Mouse (Mus musculus) c-Kit-positive CD71-positive TER-119-positive erythroid progenitor cells, embryonic 14.5 days (primary cell): ENCODE data around the gene Mcfd2.
"Not testable (repeated sequence)": the region's sequence is repeated elsewhere in the genome, so short reads cannot be mapped to it uniquely, and the experiment has no call there.

Experiments used
- DNase-seq: peaks from one replicate; pipeline ENCODE4 v3.0.0-alpha.2; 2013; ENCODE audit warnings: low spot score

The Mcfd2 gene

DNA sequence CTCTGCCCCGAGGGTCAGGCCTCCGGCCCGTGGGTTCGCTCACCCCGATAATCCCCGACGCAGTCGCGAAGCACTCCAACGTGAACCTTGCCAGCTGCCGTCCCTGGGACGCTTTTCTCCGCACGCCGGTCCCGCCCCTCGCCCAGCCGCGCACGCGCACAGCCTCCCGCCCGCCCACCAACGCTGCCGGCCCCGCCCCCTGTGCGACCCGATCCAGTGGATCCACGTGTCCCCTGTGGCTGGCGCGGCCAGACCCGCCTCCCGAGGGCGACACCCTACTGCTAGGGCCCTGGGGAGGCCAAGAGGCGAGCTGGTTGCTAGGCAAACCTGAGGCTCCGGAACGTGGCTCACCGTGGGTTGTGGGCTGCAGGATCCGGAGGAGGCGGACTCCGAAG, at the start of gene Mcfd2:
Gene Mcfd2 (minus strand): TSS at position 144 of the 395 bp plus-strand sequence.
- DNase-seq, result peak; percentile 83

DNA sequence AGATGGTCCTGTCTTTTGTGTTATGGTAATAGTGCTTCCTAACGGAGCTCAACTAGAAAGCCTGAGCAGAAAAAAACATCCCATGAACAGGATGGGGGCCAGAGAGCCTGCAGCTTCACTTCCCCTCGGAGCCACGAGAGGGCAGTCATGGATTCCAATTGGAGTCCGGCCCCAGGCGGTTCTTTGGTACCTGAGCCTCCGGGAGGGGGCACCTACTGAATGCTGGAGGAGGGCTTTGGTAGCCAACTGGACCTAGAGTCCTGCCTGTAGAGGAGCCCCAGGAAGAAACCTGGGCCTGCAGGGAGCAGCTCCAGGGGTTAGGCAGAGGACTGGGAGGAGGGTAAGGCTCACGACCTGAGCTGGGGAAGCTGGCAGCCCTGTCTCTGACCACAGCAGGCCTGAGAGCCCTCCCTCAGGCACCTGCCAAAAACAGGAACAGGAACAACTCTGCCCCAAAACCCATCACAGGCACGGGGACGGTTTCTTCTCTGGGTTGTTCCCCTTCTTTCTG, 49.3 kb upstream of the Mcfd2 start:
- DNase-seq, result peak; percentile 60

DNA sequence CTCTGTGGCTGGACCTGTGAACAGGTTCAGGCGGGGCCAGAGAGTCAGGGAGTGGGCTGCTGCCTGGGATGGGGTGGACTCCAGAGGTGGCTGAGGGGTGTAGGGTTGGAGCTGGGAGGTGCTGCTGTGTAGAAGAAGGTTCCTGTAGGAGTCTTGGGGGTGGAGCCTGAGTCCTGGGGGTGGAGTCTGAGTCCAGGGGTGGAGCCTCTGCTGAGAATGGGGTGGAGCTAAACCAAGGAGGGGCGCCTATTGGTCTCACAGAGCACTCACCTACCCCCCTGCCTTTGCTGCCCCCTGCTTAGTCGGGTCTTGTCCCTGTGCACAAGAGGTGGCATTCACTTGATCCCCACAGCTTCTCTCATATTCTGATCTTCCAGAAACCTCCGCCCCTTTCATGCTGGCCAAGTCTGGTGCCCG, 48.8 kb upstream of the Mcfd2 start:
- DNase-seq, result peak; percentile 40

DNA sequence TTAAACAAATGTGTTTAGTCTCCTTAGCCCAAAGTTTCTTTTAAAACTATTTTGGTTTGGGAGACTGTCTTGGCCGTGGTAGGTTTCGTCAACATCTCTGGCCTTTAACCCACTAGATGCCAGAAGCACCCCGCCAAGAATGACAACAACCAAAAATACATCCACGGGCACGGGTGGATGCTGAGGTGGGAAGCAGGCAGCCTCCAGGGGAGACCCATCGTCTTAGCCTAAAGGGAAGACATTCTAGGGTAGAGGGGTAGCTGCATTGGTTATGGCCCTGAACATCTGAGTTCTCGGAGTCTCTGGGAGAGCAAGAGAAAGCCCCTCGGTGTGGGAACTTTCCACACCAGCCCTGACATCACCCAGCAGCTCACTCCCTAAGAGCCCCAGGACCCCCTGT, 48.4 kb upstream of the Mcfd2 start:
- no peak for DNase-seq

DNA sequence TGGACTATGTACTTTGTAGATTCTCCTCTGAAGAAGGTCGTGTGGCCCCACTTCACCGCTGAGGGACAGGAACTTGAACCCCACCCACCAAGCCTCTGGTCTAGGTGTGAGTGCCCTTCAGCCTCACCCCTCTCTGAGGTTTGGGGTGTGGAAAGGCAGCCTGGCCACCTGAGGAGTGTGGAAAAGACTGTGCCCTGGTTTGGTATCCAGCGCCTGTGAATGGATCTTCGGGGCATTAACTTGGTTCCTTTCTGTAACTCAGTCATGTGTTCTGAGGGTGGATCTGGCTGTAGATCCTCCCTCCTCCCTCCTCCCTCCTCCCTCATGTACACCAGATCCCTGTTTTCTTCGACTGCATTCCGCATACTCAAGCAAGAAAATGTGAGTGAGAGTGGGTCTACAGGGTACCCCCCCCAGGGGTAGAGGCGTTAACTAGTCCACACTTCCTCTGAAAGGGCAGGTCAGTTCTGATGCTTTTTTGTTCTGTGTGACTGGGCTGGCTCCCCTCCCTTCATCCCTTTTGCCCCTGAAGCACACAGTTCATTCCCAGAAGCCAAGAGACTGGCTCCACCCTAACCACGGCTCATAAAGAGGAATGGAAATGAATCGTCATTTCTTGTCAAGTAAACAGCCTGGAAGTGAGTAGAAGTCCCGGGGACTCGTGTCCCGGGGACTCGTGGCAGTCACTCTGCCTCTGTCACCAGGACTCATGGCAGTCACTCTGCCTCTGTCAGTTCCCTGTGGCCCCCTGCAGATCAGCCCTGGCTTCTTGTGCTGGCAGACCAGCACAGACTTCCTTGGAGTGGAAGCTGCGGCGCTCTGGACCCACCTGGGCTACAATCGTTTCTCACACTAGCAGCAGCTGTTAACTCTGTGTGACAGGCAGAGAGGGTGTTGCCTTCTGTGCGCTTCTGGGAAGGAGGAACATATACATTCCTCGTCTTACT, 47.5 kb upstream of the Mcfd2 start:
- no peak for DNase-seq

DNA sequence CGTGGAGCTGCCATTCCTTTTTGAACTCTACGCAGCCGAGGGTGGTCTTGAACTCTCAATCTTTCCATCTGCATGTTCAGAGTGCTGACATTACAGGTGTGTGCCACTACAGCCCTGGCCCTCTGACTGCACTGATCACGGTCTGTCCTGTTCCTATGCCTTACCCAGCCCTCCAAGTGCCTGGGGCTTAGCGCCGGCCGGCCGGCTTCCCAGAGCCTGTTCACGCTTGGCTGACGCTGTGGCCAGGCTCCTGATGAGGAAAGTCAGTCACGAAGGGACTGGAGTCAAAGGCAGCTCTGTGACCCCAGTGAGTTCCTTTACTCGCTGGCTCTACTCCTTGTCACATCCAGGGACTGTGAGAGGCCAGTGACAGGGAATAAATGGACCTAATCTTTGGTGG, 46.6 kb upstream of the Mcfd2 start:
- no peak for DNase-seq

DNA sequence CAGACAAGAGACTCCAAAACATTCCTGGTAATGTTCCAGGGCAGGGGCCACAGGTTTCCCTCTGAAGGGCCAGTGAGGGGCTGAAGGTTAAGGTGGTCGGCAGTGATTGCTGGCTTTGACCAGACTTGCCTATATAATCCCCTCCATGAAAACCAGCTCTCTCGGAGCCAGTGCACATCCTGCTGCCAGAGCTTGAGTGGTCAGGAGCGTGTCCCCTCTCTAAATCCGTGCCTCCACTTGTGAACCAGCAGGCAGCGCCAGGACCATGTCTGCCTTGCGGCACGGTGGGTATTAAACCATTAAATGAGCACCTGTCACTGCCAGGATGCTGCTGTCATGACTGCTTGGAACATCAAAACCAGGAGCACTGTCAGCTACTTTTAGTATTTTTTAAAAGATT, 44.8 kb upstream of the Mcfd2 start:
- DNase-seq, result no peak

DNA sequence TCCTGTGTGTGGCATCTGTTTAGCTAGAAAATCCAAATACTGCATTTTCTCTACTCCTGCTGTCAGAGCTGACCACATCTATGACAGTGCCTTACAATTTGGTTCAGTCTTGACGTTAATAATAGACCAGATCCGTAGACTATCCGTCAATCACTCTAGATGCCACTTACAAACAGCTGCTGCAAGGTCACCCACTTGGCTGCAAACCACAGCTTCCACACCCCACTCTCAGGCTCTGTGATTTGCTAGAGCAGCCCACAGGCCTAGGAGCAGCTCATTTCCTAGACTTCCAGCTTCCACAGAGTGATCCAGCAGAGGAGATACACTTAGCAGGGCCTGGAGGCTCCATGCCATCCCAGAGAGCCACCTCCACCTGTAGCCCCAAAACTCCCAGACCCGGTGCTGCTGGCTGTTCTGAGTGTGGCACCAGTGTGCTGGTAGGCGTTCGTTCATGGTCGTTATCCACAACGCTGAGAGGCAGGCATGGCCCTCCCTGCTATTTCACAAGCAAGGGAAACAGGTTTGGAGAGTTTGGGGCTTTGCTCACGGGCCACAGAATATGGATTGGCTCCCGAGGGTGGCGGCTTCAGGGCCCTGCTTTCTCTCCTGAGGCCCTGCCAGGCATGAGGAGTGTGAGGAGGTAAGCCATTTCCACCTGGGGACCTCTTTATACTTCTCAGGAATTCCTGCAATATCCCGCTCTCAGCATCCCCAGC, 43.5 kb upstream of the Mcfd2 start:
- DNase-seq, result no peak

DNA sequence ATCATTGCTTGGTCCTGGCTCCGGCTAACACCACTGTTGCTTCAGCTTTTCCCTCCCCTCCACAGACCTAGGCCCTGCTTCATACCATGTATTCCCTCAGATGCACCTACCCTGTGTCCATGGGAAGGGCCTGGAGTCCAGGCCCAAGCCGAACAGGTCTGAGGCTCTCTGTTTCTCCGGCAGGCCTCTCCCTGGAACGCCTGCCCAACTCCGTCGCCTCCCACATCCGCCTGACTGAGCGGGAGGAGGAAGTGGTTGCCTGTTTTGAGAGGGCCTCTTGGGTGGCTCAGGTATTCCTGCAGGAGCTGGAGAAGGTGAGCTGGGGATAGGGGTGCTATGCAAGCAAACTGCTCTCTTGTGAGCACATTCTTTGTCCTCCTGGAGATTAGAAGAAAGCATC, 41.0 kb upstream of the Mcfd2 start:
- DNase-seq, result no peak

DNA sequence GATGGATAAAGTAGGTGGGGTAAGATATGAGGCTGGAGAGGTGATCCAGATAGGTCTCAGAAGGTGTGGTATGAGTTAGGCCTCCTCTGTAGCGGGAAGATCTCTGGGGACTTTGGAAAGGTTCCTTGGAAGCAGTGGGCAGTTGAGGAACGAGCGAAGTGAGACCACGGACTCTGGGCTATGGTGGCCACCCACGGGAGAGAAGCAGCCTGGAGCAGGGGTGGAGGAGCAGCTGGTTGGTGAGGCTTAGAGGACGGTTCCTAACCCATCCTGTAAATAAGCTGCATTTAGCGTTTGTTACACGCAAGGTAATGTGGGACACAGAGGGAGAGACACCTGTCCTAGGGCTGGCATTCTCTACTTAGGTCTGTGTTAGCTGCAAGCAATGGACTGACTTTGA, 39.3 kb upstream of the Mcfd2 start:
- DNase-seq, result no peak

DNA sequence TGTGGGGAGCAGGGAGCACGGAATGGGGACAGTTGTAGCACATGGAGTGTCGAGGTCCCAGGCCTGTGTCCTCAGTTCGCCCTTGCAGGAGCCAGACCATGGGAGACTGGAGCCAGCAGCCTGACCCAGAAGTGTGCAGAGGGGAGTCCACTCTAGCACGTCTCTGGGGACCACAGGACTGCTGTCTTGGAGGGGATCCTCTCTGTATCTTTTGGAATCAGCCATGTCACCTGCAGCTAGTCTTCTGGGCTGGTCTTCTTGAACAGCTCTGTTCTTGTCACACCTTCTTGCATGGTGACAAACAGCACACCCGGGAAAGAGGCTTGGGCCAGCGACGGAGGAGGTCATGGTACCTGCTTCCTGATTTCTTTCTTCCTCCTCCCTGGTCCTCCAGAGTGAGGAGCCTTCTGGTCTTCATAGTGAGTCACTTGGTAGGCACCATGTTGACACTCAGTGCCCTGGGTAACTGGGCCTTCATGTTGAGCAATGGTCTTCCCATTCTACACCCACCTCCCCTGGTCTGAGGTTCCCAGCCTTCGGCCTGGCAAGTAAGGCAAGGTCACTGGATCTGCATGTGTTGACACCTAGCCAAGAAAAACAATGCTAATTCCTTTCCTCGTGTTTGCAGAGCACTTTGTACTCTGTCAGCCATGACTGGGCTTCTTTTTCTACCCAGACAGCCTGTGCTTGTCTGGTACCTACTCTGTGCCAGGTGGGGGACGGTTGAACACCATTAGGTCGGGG, 38.6 kb upstream of the Mcfd2 start:
- DNase-seq, result no peak

DNA sequence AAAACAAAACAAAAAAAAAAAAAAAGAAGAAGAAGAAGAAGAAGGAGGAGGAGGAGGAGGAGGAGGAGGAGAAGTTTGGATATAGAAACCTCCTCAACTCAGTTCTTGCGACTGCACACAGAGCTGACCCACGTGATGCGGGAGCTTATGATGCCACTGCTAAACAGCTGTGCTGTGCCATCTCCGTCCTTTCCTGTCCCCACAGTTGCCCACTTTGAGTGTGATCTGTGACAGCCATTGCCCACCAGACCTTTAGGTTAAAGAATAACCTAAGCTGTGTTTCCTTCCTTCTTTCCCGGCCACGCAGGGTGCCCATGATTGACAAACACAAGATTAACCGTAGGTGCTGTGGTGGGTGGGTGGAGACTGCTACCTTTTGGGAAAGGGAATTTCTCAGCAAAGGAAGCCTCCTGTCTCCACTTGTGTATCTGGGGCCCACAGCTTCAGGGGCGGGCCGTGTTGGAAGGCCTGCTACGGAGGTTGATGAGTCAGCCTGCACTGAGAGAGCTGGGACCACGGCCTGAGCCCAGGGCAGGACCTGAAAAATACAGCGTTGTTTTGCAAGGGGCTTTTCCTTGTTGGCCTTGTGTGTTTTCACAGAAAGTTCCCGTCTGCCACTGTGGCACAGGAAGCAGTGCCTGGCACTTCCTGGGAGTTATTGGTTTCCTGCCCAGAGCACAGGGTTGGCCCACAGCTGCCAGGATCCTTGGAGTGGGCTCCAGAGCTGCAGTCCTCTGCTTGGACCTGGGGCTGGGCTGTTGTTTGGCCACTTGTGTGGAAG, 36.5 kb upstream of the Mcfd2 start:
- DNase-seq, result no peak

DNA sequence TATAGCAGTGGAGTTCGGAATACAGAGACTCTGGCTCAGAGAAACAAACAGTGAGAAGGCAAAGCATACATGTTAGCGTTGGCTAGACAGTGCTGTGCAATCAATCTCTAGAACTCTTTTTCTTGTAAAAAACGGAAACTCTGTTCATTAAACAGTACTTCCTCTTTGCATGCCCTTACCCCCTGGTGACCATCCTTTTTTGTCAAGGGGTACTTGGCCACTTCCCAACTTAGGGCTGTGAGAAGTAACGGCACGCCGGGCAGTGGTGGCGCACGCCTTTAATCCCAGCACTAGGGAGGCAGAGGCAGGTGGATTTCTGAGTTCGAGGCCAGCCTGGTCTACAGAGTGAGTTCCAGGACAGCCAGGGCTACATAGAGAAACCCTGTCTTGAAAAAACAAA, 35.9 kb upstream of the Mcfd2 start:
- DNase-seq, result not testable (repeated sequence)

DNA sequence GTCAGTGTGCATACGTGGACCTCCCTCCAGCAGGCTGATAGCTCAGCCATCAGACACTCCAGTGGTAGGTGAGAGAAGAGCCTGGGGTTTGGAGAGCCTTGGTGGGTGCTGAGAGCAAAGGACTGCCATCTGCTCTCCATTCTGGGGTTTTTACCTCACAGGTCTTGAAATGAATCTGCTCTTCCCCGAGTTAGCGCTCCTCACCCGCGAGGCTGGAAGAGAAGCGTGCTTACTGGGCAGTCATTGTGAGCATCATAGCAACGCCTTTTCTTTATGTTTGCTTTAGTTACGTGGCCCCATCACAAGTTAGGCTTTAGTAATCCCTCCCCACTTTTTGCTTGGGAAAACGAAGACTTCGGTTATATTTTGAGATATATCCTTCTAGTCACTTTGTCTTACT, 34.6 kb upstream of the Mcfd2 start:
- no peak for DNase-seq

DNA sequence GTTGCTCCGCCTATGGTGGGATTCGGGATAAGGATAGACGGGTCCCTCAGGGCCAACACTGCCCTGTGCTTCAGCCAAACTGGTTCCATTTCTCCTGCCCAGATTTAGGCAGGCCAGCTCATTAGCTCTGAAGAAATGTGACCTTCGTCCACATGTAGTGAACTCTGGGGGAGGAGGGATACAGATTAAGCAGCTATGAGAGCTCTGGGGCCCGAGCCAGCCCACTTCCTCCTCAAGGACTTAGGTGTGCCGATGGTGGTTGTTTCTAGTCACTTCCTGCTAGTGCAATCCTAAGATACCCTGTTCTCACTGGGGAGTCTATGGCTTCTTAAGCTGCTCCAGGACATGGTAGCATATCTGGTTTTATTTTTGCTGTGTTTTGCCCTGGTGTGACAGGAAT, 33.2 kb upstream of the Mcfd2 start:
- DNase-seq, result no peak

DNA sequence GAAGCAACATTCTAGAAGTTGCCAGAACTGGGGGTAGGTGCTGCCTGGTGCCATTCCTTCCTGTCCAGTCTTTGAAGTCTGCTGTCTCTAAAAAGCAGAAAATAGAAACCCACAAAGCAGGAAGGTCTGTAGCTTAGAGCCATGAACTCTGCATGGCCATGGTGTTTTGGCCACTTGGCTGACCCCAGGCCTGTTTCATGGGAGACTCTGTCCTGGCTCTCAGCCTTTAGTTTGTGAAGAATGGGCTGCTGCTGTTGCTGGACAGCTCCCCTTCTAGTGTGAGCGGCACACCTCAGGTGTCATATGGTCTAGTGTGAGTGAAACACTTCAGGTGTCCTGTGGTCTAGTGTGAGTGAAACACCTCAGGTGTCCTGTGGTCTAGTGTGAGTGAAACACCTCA, 31.0 kb upstream of the Mcfd2 start:
- not testable (repeated sequence) for DNase-seq

DNA sequence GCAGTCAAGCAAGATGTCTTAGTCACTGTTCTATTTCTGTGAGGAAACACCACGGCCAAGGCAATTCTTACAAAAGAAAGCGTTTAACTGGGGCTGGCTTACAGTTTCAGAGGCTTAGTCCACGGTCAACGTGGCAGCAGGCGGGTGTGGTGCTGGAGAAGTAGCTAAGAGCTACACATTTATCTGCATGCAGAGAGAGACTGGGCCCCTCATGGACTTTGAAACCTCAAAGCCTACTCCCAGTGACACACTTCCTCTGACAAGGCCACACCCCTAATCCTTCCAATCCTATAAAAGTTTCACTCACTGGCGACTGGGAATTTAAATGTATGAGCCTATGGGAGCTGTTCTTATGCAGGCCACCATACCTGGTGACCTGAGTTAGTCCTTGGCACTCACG, 30.0 kb upstream of the Mcfd2 start:
- no peak for DNase-seq

DNA sequence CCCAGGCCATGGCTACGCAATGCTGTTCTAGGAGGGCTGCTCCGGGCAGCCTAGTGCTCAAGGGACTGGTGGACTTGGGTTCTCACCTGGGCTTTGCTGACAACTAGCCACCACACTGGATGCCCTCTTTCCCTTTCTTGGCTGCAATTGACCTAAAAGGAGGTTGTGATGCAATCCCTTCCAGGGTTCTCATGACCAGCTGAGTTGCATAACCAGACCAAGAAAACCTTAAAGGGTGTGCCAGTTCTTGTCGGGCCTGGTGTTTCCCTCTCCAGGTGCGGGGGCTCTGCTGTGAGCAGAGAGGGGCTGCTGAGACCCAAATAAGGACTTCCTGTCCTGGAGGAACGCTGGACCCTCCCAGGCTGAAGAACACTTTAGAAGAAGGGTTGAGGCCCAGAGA, 27.4 kb upstream of the Mcfd2 start:
- no peak for DNase-seq

DNA sequence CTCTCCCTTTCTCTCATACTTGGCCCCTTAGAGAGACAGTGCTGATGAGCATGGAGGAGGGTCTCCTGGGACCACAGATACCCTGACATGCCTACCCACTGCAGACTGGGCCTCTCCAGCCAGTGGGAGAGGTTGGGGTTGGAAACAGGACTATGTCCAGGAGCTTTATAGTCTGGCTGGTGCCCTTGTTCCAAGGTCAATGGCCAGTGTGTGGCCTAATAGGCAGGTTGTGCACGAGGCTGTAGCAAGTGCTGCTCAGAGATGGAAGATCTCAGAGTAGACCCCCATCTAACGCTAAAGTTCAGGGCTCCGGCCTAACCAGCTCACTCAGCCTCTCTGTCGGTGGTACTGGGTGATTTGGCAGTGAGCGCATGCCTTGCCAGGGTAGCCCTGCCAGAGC, 26.0 kb upstream of the Mcfd2 start:
- DNase-seq, result no peak

DNA sequence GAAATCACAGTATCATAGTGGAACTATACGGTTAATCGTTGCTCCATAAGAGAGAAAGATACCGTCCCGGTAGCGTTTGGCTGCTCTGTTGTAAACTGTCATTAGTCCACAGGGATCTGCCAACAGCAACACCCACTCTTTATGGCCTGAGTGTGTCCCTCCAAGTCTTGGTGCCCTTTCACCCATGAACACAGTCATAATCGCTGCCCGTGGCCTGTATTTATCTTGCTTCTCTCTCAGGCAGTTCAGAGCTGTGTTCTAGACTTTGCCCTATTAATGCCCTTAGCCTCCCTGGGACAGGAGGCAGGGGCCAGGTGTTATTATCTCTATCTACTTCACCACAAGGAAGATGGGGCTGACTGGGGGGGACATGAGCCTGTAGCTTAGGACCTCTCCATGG, 25.3 kb upstream of the Mcfd2 start:
- DNase-seq, result no peak

DNA sequence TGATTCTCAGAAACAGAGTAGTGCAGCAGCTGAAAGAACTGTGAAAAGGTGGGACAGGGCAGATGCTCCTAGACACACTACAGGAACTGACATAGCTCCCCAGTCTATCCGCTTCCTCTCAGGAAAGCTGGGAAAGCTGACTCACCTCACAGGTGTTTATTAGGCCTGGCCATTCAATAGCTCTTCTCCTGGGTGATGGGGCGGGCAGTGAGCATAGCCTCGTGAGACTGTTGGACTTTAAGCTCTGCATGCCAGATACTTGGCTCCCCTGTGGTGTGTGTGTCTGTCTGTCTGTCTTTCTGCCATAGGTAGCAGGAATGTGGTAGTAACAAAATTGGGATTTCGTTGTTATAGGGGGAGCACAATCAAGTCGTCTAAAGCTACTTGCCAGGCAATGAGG, 23.6 kb upstream of the Mcfd2 start:
- DNase-seq, result no peak

DNA sequence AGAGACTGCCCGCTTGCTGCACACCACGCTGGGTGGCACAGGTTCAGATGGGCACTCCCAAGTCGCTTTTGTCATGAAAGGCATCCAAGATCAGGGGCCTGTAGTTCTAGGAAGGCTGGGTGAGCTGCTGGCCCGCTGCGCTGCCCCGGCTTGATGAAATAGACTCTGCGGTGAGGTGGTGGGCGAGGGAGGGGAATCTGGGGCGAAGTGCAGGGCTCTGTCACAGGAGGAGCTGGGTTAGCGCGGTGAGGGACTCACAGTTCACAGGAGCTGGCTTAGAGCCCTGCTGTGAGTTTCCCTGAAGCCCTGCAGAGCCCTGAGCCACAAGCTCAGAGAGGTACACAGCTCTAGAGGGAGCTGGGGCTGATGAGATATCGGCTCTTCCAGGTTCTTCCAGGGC, 22.4 kb upstream of the Mcfd2 start:
- DNase-seq, result no peak
